Mouse (Mus musculus): Measurements from ENCODE around the gene 1600014C10Rik. TPM values are rescaled to one million over a fixed set of nuclear protein-coding genes. Genes with fewer than 3 reads are reported as not detected.

The 1600014C10Rik gene
- polyA plus RNA-seq, 1 experiment from 2014 or later = 18.2 TPM

DNA sequence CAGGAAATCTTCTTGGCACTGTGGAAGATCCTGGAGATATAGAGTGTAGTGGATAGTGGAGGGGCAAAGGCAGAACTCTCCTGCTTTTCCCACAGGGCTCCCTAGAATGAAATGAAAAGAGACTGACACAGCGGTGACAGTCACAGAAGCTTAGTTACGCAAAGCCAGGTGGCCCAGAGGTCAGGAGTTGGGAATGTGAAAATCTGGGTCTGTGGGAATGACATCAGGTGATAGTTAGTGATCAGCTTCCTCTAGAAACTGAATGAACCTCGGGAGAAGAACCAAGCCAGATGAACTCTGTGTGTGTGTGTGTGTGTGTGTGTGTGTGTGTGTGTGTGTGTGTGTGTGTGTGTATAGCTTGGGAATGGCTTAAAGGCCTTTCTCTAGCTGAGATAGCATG, 26.0 kb downstream of the 1600014C10Rik start:
- H3K4me1 ChIP-seq (replicated peaks; ENCODE audit: control insufficient read depth, insufficient read depth, low read length) = no peaks in the 10 kb centered on the region
- no peak overlapping the region for H3K9ac ChIP-seq (ENCODE audit: low read depth, low read length)
- H3K4me3 ChIP-seq (ENCODE audit: low read depth, low read length) = no peak overlapping the region
- no peak for ATAC-seq
- no peaks in the 10 kb centered on the region for H3K27me3 ChIP-seq (replicated peaks; ENCODE audit: control insufficient read depth, insufficient read depth, low read length)
- no peak for TF ChIP-seq CTCF (IDR thresholded peaks at IDR 0.05; ENCODE audit: low read depth)
- 57% methylated on average over 3 of the region's 3 CpGs for WGBS
- H3K9me3 ChIP-seq (ENCODE audit: control insufficient read depth) = no peaks in the 10 kb centered on the region
- no peaks in the 10 kb centered on the region for H3K36me3 ChIP-seq (ENCODE audit: control insufficient read depth, insufficient read depth)
- no peak overlapping the region for H3K27ac ChIP-seq (ENCODE audit: low read depth, low read length)
- H3K4me2 ChIP-seq (replicated peaks; ENCODE audit: low read depth) = no peak overlapping the region

DNA sequence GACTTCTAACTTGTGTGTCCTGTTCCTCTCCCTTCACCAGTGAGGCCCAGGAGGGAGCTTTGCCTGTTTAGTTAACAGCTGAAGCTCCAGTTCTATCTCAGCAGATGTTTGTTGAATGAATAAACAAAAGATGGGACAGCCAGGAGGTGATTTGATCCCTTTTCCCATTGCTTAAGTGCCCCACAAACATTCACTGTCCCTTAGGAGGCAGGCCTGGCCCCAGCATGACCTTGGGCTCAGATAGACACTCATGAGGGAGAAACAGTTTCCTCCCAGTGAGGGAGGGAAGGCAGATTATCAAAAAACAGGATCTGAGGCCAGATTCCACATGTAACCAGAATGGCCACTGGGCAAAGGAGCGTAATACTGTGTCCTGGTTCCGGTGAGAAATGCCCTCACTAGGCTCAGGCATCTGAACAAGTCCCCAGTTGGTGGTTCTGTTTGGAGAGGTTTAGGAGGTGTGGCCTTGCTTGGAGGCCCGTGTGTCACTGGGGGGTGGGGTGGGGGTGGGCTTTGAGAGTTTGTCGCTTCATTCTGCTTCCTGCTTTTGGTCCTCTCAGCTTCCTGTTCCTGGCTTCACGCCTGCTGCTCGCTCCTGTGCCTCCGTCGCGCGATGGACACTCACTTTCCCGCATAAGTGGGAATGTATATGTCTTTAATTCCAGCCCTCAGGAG, 26.6 kb downstream of the 1600014C10Rik start:
- Histone ChIP-seq H3K9ac (ENCODE audit: low read depth, low read length) (no peak overlapping the region), H3K4me2 (replicated peaks; ENCODE audit: low read depth) (no peak overlapping the region), H3K4me1 (replicated peaks; ENCODE audit: control insufficient read depth, insufficient read depth, low read length) (no peaks in the 10 kb centered on the region), H3K27me3 (replicated peaks; ENCODE audit: control insufficient read depth, insufficient read depth, low read length) (no peaks in the 10 kb centered on the region), H3K4me3 (ENCODE audit: low read depth, low read length) (no peak overlapping the region), H3K9me3 (ENCODE audit: control insufficient read depth) (no peaks in the 10 kb centered on the region), H3K27ac (ENCODE audit: low read depth, low read length) (no peak overlapping the region), H3K36me3 (ENCODE audit: control insufficient read depth, insufficient read depth) (no peaks in the 10 kb centered on the region)
- 63% methylated on average over 11 of the region's 11 CpGs for WGBS
- TF ChIP-seq CTCF (IDR thresholded peaks at IDR 0.05; ENCODE audit: low read depth) = 0 out of 2 replicates have a peak, but pooled peaks have one; percentile 2
- no peak for ATAC-seq

GRCm38 (mm10) chr7:38212651-38213062, 29.6 kb downstream of the 1600014C10Rik start:
- Histone ChIP-seq H3K4me3 (ENCODE audit: low read depth, low read length) (no peak overlapping the region), H3K4me2 (replicated peaks; ENCODE audit: low read depth) (no peak overlapping the region), H3K27ac (ENCODE audit: low read depth, low read length) (no peak overlapping the region), H3K27me3 (replicated peaks; ENCODE audit: control insufficient read depth, insufficient read depth, low read length) (no peaks in the 10 kb centered on the region), H3K36me3 (ENCODE audit: control insufficient read depth, insufficient read depth) (no peaks in the 10 kb centered on the region), H3K9me3 (ENCODE audit: control insufficient read depth) (no peaks in the 10 kb centered on the region), H3K4me1 (replicated peaks; ENCODE audit: control insufficient read depth, insufficient read depth, low read length) (no peaks in the 10 kb centered on the region), H3K9ac (ENCODE audit: low read depth, low read length) (no peak overlapping the region)
- 20% methylated on average over 3 of the region's 3 CpGs for WGBS
- no peak for TF ChIP-seq CTCF (IDR thresholded peaks at IDR 0.05; ENCODE audit: low read depth)
- no peak for ATAC-seq

GRCm38 (mm10) chr7:38214473-38215214, 31.6 kb downstream of the 1600014C10Rik start:
- no peak overlapping the region for H3K4me2 ChIP-seq (replicated peaks; ENCODE audit: low read depth)
- H3K27ac ChIP-seq (ENCODE audit: low read depth, low read length) = no peak overlapping the region; the same call in 1 of the 2 replicates

DNA sequence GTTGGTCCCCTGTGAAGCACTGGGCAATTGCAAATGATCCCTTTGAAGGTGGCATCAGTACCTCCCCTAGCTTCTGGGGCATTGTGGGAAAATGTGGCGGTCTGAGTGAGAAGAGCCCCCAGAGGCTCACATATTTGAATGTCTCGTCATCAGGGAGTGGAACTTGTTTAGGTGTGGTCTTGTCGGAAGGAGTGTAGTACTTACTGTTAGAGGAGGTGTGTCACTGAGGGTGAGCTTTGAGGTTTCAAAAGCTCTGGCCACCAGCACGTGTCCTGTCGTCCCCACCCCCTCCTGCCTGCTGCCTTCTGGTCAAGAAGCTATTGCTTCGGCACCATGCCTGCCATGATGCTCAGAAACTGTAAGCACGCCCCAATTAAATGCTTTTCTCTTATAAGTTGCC, 32.3 kb downstream of the 1600014C10Rik start:
- H3K9ac ChIP-seq (ENCODE audit: low read depth, low read length) = no peak overlapping the region
- peaks cover 5% of the 10 kb centered on the region; the same call in 1 of the 2 replicates for H3K36me3 ChIP-seq (ENCODE audit: control insufficient read depth, insufficient read depth)
- no peak for TF ChIP-seq CTCF (IDR thresholded peaks at IDR 0.05; ENCODE audit: low read depth)
- H3K4me3 ChIP-seq (ENCODE audit: low read depth, low read length) = no peak overlapping the region
- H3K4me1 ChIP-seq (replicated peaks; ENCODE audit: control insufficient read depth, insufficient read depth, low read length) = 0 out of 2 replicates have a peak, but pooled peaks cover 4% of the 10 kb centered on the region
- no peaks in the 10 kb centered on the region for H3K9me3 ChIP-seq (ENCODE audit: control insufficient read depth)
- ATAC-seq = no peak
- no peaks in the 10 kb centered on the region for H3K27me3 ChIP-seq (replicated peaks; ENCODE audit: control insufficient read depth, insufficient read depth, low read length)
- WGBS = 68% methylated on average over 7 of the region's 7 CpGs
- H3K27ac ChIP-seq (ENCODE audit: low read depth, low read length) = no peak overlapping the region
- no peak overlapping the region for H3K4me2 ChIP-seq (replicated peaks; ENCODE audit: low read depth)

More at GRCm38 (mm10) chr7:38214473-38215214, 31.6 kb downstream of the 1600014C10Rik start:
- no peak for TF ChIP-seq CTCF (IDR thresholded peaks at IDR 0.05; ENCODE audit: low read depth)
- no peaks in the 10 kb centered on the region for H3K36me3 ChIP-seq (ENCODE audit: control insufficient read depth, insufficient read depth)
- H3K4me3 ChIP-seq (ENCODE audit: low read depth, low read length) = no peak overlapping the region
- H3K9me3 ChIP-seq (ENCODE audit: control insufficient read depth) = no peaks in the 10 kb centered on the region
- no peaks in the 10 kb centered on the region for H3K27me3 ChIP-seq (replicated peaks; ENCODE audit: control insufficient read depth, insufficient read depth, low read length)
- H3K9ac ChIP-seq (ENCODE audit: low read depth, low read length) = no peak overlapping the region
- 59% methylated on average over 5 of the region's 5 CpGs for WGBS
- no peak for ATAC-seq
- 0 out of 2 replicates have a peak, but pooled peaks cover 4% of the 10 kb centered on the region for H3K4me1 ChIP-seq (replicated peaks; ENCODE audit: control insufficient read depth, insufficient read depth, low read length)

GRCm38 (mm10) chr7:38215697-38216096, 32.7 kb downstream of the 1600014C10Rik start:
- Histone ChIP-seq H3K27ac (ENCODE audit: low read depth, low read length) (no peak overlapping the region), H3K4me1 (replicated peaks; ENCODE audit: control insufficient read depth, insufficient read depth, low read length) (0 out of 2 replicates have a peak, but pooled peaks cover 4% of the 10 kb centered on the region), H3K9me3 (ENCODE audit: control insufficient read depth) (no peaks in the 10 kb centered on the region), H3K4me2 (replicated peaks; ENCODE audit: low read depth) (no peak overlapping the region), H3K36me3 (ENCODE audit: control insufficient read depth, insufficient read depth) (peaks cover 8% of the 10 kb centered on the region; the same call in 1 of the 2 replicates), H3K27me3 (replicated peaks; ENCODE audit: control insufficient read depth, insufficient read depth, low read length) (no peaks in the 10 kb centered on the region), H3K4me3 (ENCODE audit: low read depth, low read length) (no peak overlapping the region), H3K9ac (ENCODE audit: low read depth, low read length) (no peak overlapping the region)
- no peak for ATAC-seq
- TF ChIP-seq CTCF (IDR thresholded peaks at IDR 0.05; ENCODE audit: low read depth) = no peak
- 93% methylated on average over 6 of the region's 6 CpGs for WGBS

Data from intestine, postnatal 0 days (tissue).